Mouse (Mus musculus): ENCODE data around the gene Trim56. TPM values are rescaled to one million over a fixed set of nuclear protein-coding genes. Genes with fewer than 3 reads are reported as not detected.

Gene Trim56
- polyA plus RNA-seq (2014; fragmentation: Illumina TruSeq; extraction: RNeasy Lipid Tissue Mini Kit (QIAGEN cat#74804); ENCODE audit: low replicate concordance): 26.4 TPM

DNA sequence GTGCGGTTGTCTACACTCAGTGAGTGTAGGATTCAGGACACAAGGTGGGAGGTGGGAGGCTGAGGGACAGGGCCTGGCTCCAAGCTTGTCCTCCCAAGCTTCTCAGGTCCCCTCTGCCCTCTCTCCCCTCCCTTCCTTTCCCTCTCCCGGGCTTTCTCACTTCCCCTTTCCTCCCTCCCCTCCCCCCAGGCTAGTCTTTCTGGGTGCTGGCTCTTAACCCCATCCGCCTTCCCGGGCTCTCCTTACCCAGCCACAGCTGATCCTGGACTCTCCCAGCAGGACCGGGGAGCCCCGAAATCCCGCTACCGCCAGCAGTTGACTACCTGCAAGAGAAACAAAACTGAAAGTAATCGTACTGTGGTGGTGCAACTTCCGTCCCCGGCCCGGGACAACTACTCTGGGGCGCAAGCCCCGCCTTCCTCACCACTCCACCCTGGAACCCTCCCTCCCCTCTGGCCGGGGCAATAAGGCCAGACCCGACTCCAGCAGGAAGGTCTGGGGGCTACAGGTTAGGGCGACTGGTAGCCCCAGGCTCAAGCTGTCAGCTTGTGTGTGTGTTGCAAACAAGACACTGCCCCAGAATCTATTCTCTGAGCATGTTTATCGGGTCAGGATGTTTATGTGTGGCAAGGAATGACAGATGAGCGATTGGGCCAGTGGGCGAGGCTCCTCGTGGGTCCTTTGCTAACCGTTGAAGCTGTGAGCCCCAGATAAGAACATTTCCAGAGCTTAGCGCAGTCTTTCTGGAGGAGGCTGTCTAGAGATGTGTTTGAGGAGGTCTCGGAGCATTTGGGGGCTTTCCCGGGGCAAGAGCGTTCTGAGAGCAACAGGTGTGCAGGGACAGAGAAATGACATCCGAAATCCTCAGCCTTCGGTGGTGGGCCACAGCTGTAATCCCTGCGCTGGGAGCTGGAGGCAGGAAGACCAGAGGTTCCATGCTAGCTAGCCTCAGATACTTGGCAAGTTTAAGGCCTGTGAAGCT lies at the start of gene Trim56:
Gene Trim56, minus strand, starts transcription at position 344 of the 982 bp plus-strand sequence.

DNA sequence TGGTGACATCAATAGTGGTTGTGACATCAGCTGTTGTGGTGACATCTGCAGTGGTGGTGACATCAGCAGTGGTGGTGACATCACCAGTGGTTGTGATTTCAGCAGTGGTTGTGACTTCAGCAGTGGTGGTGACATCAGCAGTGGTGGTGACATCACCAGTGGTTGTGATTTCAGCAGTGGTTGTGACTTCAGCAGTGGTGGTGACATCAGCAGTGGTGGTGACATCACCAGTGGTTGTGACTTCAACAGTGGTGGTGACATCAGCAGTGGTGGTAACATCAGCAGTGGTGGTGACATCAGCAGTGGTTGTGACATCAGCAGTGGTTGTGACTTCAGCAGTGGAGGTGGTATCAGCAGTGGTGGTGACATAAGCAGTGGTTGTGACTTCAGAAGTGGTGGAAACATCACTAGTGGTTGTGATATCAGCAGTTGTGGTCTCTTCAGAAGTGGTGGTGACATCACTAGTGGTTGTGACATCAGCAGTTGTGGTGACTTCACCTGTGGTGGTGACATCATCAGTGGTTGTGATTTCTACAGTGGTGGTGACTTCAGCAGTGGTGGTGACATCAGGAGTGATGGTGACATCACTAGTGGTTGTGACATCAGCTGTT lies 33.4 kb upstream of the Trim56 start, which contains the start of gene Muc3:
Gene Muc3, minus strand, starts transcription at position 51 of the 611 bp plus-strand sequence.

DNA sequence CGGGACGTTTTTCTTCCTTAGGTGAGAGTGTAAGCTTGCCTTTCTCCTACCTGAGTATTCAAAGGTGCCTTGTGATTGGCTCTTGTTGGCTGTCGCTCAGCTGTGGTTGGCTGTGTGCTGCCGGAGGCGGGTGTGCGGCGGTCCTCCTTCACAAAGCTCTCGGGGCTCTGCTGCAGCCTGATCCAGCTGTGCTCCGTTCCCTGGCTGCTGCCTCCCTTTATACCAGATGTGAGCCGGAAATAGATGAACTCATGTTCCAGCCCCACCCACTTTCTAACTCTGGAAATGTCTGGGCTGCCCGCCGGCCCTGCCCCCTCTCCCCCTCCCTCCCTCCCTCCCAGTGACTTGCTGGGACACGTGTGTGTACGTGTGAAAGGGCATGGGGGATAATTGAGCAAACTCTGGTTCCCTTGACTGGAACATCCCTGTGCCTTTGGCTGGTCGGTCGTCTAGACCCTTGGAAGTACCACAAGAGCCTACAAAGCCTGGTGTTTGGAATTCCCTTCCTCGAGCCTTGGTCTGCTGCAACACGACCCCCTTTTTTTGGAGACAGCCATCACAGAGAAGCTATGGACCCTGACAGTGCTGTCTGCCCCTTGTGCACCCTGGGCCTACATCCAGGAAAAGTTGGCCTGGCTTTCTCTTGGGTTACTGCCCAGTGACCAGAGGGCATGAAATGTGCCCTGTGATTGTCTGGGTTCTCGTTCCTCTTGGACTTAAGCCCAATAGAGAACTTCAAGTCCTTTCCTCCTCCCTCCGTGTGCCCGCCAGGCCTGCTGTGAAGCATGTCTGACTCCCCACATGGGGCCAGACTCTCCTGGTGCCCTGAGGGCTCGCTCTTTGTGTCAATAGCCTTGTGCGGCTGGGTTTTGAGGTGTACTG lies 43.7 kb downstream of the Trim56 start, which contains the start of gene Serpine1:
Gene Serpine1, minus strand, starts transcription at position 190 of the 882 bp plus-strand sequence.

Other genes starting within 250 kb of the Trim56 start
- not detected for gene Col26a1, start 233.0 kb downstream of the Trim56 start, polyA plus RNA-seq (2014; fragmentation: Illumina TruSeq; extraction: RNeasy Lipid Tissue Mini Kit (QIAGEN cat#74804); ENCODE audit: low replicate concordance)
- gene Ift22, start 208.1 kb downstream of the Trim56 start, polyA plus RNA-seq (2014; fragmentation: Illumina TruSeq; extraction: RNeasy Lipid Tissue Mini Kit (QIAGEN cat#74804); ENCODE audit: low replicate concordance): 3.0 TPM
- gene Fis1, start 162.9 kb downstream of the Trim56 start, polyA plus RNA-seq (2014; fragmentation: Illumina TruSeq; extraction: RNeasy Lipid Tissue Mini Kit (QIAGEN cat#74804); ENCODE audit: low replicate concordance): 3.2 TPM
- gene Cldn15, start 149.6 kb downstream of the Trim56 start, polyA plus RNA-seq (2014; fragmentation: Illumina TruSeq; extraction: RNeasy Lipid Tissue Mini Kit (QIAGEN cat#74804); ENCODE audit: low replicate concordance): 94.9 TPM
- 0.45 TPM for gene Plod3, start 129.2 kb downstream of the Trim56 start, polyA plus RNA-seq (2014; fragmentation: Illumina TruSeq; extraction: RNeasy Lipid Tissue Mini Kit (QIAGEN cat#74804); ENCODE audit: low replicate concordance)
- gene Znhit1, start 128.2 kb downstream of the Trim56 start, polyA plus RNA-seq (2014; fragmentation: Illumina TruSeq; extraction: RNeasy Lipid Tissue Mini Kit (QIAGEN cat#74804); ENCODE audit: low replicate concordance): 1.9 TPM
- gene Vgf, start 89.8 kb downstream of the Trim56 start, polyA plus RNA-seq (2014; fragmentation: Illumina TruSeq; extraction: RNeasy Lipid Tissue Mini Kit (QIAGEN cat#74804); ENCODE audit: low replicate concordance): not detected
- gene Ap1s1, start 70.1 kb downstream of the Trim56 start, polyA plus RNA-seq (2014; fragmentation: Illumina TruSeq; extraction: RNeasy Lipid Tissue Mini Kit (QIAGEN cat#74804); ENCODE audit: low replicate concordance): 10.1 TPM
- gene Serpine1, start 43.9 kb downstream of the Trim56 start, polyA plus RNA-seq (2014; fragmentation: Illumina TruSeq; extraction: RNeasy Lipid Tissue Mini Kit (QIAGEN cat#74804); ENCODE audit: low replicate concordance): 1.2 TPM
- 739 TPM for gene Muc3, start 33.1 kb upstream of the Trim56 start, polyA plus RNA-seq (2014; fragmentation: Illumina TruSeq; extraction: RNeasy Lipid Tissue Mini Kit (QIAGEN cat#74804); ENCODE audit: low replicate concordance)
- 5.4 TPM for gene Muc3a, start 96.2 kb upstream of the Trim56 start, polyA plus RNA-seq (2014; fragmentation: Illumina TruSeq; extraction: RNeasy Lipid Tissue Mini Kit (QIAGEN cat#74804); ENCODE audit: low replicate concordance)
- gene Ache, start 171.3 kb upstream of the Trim56 start, polyA plus RNA-seq (2014; fragmentation: Illumina TruSeq; extraction: RNeasy Lipid Tissue Mini Kit (QIAGEN cat#74804); ENCODE audit: low replicate concordance): not detected
- gene Ufsp1, start 178.4 kb upstream of the Trim56 start, polyA plus RNA-seq (2014; fragmentation: Illumina TruSeq; extraction: RNeasy Lipid Tissue Mini Kit (QIAGEN cat#74804); ENCODE audit: low replicate concordance): 1.9 TPM
- 15.2 TPM for gene Srrt, start 191.5 kb upstream of the Trim56 start, polyA plus RNA-seq (2014; fragmentation: Illumina TruSeq; extraction: RNeasy Lipid Tissue Mini Kit (QIAGEN cat#74804); ENCODE audit: low replicate concordance)
- not detected for gene Trip6, start 198.2 kb upstream of the Trim56 start, polyA plus RNA-seq (2014; fragmentation: Illumina TruSeq; extraction: RNeasy Lipid Tissue Mini Kit (QIAGEN cat#74804); ENCODE audit: low replicate concordance)
- gene Slc12a9, start 217.4 kb upstream of the Trim56 start, polyA plus RNA-seq (2014; fragmentation: Illumina TruSeq; extraction: RNeasy Lipid Tissue Mini Kit (QIAGEN cat#74804); ENCODE audit: low replicate concordance): 0.33 TPM
- gene Ephb4, start 233.9 kb upstream of the Trim56 start, polyA plus RNA-seq (2014; fragmentation: Illumina TruSeq; extraction: RNeasy Lipid Tissue Mini Kit (QIAGEN cat#74804); ENCODE audit: low replicate concordance): 4.2 TPM